ENCODE assay signal across 11 mouse cellular contexts in the genomic region with DNA sequence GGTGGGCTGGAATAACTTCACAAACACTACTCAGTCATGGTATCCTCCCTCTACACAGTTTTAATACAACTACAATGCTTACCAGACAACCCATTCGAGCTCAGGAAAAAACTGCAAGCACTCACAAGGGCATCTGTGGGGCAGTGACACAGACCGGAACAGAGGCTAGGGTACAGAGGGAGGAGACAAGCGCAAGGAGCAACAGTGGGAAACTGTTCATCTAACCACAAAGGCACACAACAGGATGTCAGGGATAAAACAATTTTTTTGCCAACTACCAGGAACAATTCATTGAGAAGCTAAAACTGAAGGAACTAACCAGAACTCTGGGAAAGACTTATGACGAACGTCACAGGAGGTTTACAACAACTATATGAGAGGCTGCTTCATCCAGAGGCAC. TPM values are rescaled to one million over a fixed set of nuclear protein-coding genes. Genes with fewer than 3 reads are reported as not detected.
DNase-seq lines count a peak whose midpoint lies in the region; ATAC-seq lines count a peak whose summit lies in the region.
"Had no signal": no experiment of that assay in that cellular context is flagged by ENCODE, and none has a peak within 500 bp of the region (broad histone marks: within the 10 kb centered on the region; RNA-seq: fewer than 3 reads in every experiment).

No protein-coding gene starts in this region.

- no peaks in the 10 kb centered on the region for H3K27me3 ChIP-seq in midbrain, embryonic 15.5 days (replicated peaks)
- H3K27me3 ChIP-seq: stomach, embryonic 15.5 days had no signal

- no peak overlapping the region for H3K9ac ChIP-seq in midbrain, embryonic 15.5 days
- H3K9ac ChIP-seq: stomach, embryonic 15.5 days had no signal

- H3K4me3 ChIP-seq in midbrain, embryonic 15.5 days: no peak overlapping the region
- H3K4me3 ChIP-seq: stomach, embryonic 15.5 days had no signal

- no peaks in the 10 kb centered on the region for H3K36me3 ChIP-seq in midbrain, embryonic 15.5 days (replicated peaks)
- H3K36me3 ChIP-seq: stomach, embryonic 15.5 days had no signal

- DNase-seq in frontal cortex, postnatal 25 days (ENCODE audit: low spot score in 2 of 2): no peak
- DNase-seq in layer of hippocampus, adult 11-12 months (ENCODE audit: low spot score): peak; percentile 39
- DNase-seq in layer of hippocampus, postnatal 25 days (ENCODE audit: extremely low spot score in 1 of 2, low spot score in 1 of 2): no peak
- DNase-seq in lung, postnatal 14 days: peak; percentile 26
- DNase-seq in spleen, postnatal 14 days (ENCODE audit: low spot score in 2 of 2): no peak
- DNase-seq: cerebellum, adult 9-11 months had no signal

- H3K4me1 ChIP-seq in midbrain, embryonic 15.5 days: 0 out of 2 replicates have a peak, but pooled peaks cover 2% of the 10 kb centered on the region

- H3K27ac ChIP-seq in midbrain, embryonic 15.5 days: no peak overlapping the region
- H3K27ac ChIP-seq: stomach, embryonic 15.5 days had no signal

- no peak overlapping the region for H3K4me2 ChIP-seq in midbrain, embryonic 15.5 days
- H3K4me2 ChIP-seq: stomach, embryonic 15.5 days had no signal

- H3K9me3 ChIP-seq in midbrain, embryonic 15.5 days: no peaks in the 10 kb centered on the region
- H3K9me3 ChIP-seq: stomach, embryonic 15.5 days had no signal

- ATAC-seq in frontal cortex, adult (ENCODE audit: low TSS enrichment): peak; percentile 45; the same call in 1 of the 2 replicates
- peak; percentile 67 for ATAC-seq in granulocyte monocyte progenitor cell, adult 5-6 weeks (replicated peaks; ENCODE audit: poor library complexity, severe bottlenecking)
- ATAC-seq in midbrain, embryonic 15.5 days (replicated peaks): no peak

- WGBS in midbrain, embryonic 15.5 days: 78% methylated on average over 5 of the region's 5 CpGs

RNA-seq across cellular contexts. Expression of gene Usp54, which starts 22.7 kb away (rescaled TPM):
- 10 to 100 TPM; 42.6 to 50.8 TPM for total RNA-seq in layer of hippocampus, postnatal 25 days (2021)
- total RNA-seq in granulocyte monocyte progenitor cell, adult 5-6 weeks (2014; fragmentation: Nextera tagmentation): 5.1 and 9.4 TPM in 2 replicates
- 4.1 and 4.6 TPM in 2 replicates for total RNA-seq in granulocyte monocyte progenitor cell, adult 5-6 weeks (2017)
- 13.4 and 14.5 TPM in 2 replicates for polyA plus RNA-seq in midbrain, embryonic 15.5 days (2015; fragmentation: Nextera tagmentation; extraction: Ambion mirVana)

RNA-seq across cellular contexts. Expression of gene Myoz1, which starts 38.1 kb away (rescaled TPM):
- not detected for total RNA-seq in layer of hippocampus, postnatal 25 days (2021)
- total RNA-seq in granulocyte monocyte progenitor cell, adult 5-6 weeks (2014; fragmentation: Nextera tagmentation): not detected in 2 replicates
- total RNA-seq in granulocyte monocyte progenitor cell, adult 5-6 weeks (2017): not detected in 2 replicates
- polyA plus RNA-seq in midbrain, embryonic 15.5 days (2015; fragmentation: Nextera tagmentation; extraction: Ambion mirVana): 0.17 and 0.50 TPM in 2 replicates
- polyA plus RNA-seq: intestine, embryonic 14.5 days had no signal

RNA-seq across cellular contexts. Expression of gene Synpo2l, which starts 49.9 kb away (rescaled TPM):
- under 1 TPM; 0.12 to 0.22 TPM for total RNA-seq in layer of hippocampus, postnatal 25 days (2021)
- 0.32 and 0.56 TPM in 2 replicates for total RNA-seq in granulocyte monocyte progenitor cell, adult 5-6 weeks (2014; fragmentation: Nextera tagmentation)
- total RNA-seq in granulocyte monocyte progenitor cell, adult 5-6 weeks (2017): not detected in 2 replicates
- 0.14 and 0.23 TPM in 2 replicates for polyA plus RNA-seq in midbrain, embryonic 15.5 days (2015; fragmentation: Nextera tagmentation; extraction: Ambion mirVana)

RNA-seq across cellular contexts. Expression of gene Sec24c, which starts 55.9 kb away (rescaled TPM):
- total RNA-seq in layer of hippocampus, postnatal 25 days (2021): 100 to 1,000 TPM in 1 of 2 experiments, 10 to 100 TPM in 1; 99.6 to 110 TPM
- total RNA-seq in granulocyte monocyte progenitor cell, adult 5-6 weeks (2014; fragmentation: Nextera tagmentation): 102 and 121 TPM in 2 replicates
- 88.3 and 103 TPM in 2 replicates for total RNA-seq in granulocyte monocyte progenitor cell, adult 5-6 weeks (2017)
- 97.2 and 101 TPM in 2 replicates for polyA plus RNA-seq in midbrain, embryonic 15.5 days (2015; fragmentation: Nextera tagmentation; extraction: Ambion mirVana)

Comparison
In these comparisons a context has a peak if more than half of its experiments do, and no peak if none do; other contexts are left out.
1. DNase-seq: peak in layer of hippocampus, adult 11-12 months (single experiment) and lung, postnatal 14 days (single experiment); none in frontal cortex, postnatal 25 days (0 of 2), layer of hippocampus, postnatal 25 days (0 of 2) and spleen, postnatal 14 days (0 of 2).
2. RNA of gene Usp54, which starts 22.7 kb away (total RNA-seq): 42.6 to 50.8 TPM in layer of hippocampus, postnatal 25 days; 4.1 to 9.4 TPM in granulocyte monocyte progenitor cell, adult 5-6 weeks; every median in the first group is over 4 times any median in the second.